Mouse (Mus musculus) layer of hippocampus, postnatal 14 days (tissue): Measurements from ENCODE around the gene Gm3376. TPM values are rescaled to one million over a fixed set of nuclear protein-coding genes. Genes with fewer than 3 reads are reported as not detected.
"Not testable (repeated sequence)": the region's sequence is repeated elsewhere in the genome, so short reads cannot be mapped to it uniquely, and the experiment has no call there.

Experiments used
- DNase-seq, 2 experiments: peaks; one replicate each; pipeline ENCODE4 v3.0.0; 2021 to 2022; ENCODE audit warnings: low spot score in 2 of 2, mixed read lengths in 1 of 2
- long read RNA-seq, 2 experiments: library from polyadenylated mRNA; stranded (forward); transcript quantifications; one replicate each; pipeline ENCODE4 v2.0.0; 2021
- total RNA-seq, 2 experiments: library from RNA; stranded (reverse); gene quantifications; 2 replicates each; pipeline ENCODE4 v1.2.3; 2021

The Gm3376 gene
- total RNA-seq: not detected
- long read RNA-seq, experiment 1: 0 reads
- long read RNA-seq, experiment 2: 0 reads

GRCm38 (mm10) chrY:3771373-3771772 is at the start of gene Gm3376:
Gm3376 (plus strand) TSS chrY:3771673.
- not testable (repeated sequence) for DNase-seq
